Mouse (Mus musculus) kidney, embryonic 16.5 days (tissue): ENCODE results near the gene Grin3b. TPM values are rescaled to one million over a fixed set of nuclear protein-coding genes. Genes with fewer than 3 reads are reported as not detected.

Experiments
- ATAC-seq: fragments of 200-750 bp; cut with Nextera tagmentation; 2 replicates; pipeline ENCODE4 v1.8.0; 2017; ENCODE audit warnings: moderate TSS enrichment; ENCODE audit not compliant: low FRiP score, low TSS enrichment
- H3K27ac ChIP-seq: fragments of 300-500 bp; sonication (generic); 2 replicates; pipeline ENCODE4 v1.5.1; 2014; ENCODE audit warnings: low read length
- H3K27me3 ChIP-seq: fragments of 300-500 bp; sonication (generic); 2 replicates; pipeline ENCODE4 v1.6.1; 2014; ENCODE audit warnings: low read length, control low read depth, mixed read lengths; ENCODE audit not compliant: insufficient read depth
- H3K36me3 ChIP-seq: fragments of 300-500 bp; sonication (generic); 2 replicates; pipeline ENCODE4 v1.6.1; 2014; ENCODE audit warnings: low read length, control low read depth, mixed read lengths; ENCODE audit not compliant: insufficient read depth
- H3K4me1 ChIP-seq: fragments of 300-500 bp; sonication (generic); 2 replicates; pipeline ENCODE4 v1.6.1; 2014; ENCODE audit warnings: low read length, control low read depth, mixed read lengths; ENCODE audit not compliant: insufficient read depth
- H3K4me2 ChIP-seq: fragments of 300-500 bp; sonication (generic); replicated peaks from 2 replicates; pipeline ENCODE4 v1.6.1; 2014; ENCODE audit warnings: low read depth, low read length
- H3K4me3 ChIP-seq: fragments of 300-500 bp; sonication (generic); 2 replicates; pipeline ENCODE4 v1.5.1; 2014; ENCODE audit warnings: mild to moderate bottlenecking, low read length
- H3K9ac ChIP-seq: fragments of 300-500 bp; sonication (generic); replicated peaks from 2 replicates; pipeline ENCODE4 v1.6.1; 2014; ENCODE audit warnings: low read length
- H3K9me3 ChIP-seq: fragments of 300-500 bp; sonication (generic); 2 replicates; pipeline ENCODE4 v1.6.1; 2016; ENCODE audit warnings: low read length, control low read depth
- WGBS: fragments of 180-500 bp; shearing (Covaris S2); extraction: QIAGEN DNeasy Blood & Tissue Kit; methylation state at CpG from one replicate; pipeline ENCODE4 v1.1.7; 2014; 5-methylcytosine and 5-hydroxymethylcytosine counted together
- polyA plus RNA-seq: library from polyadenylated mRNA; unstranded; fragments of >200 nt; fragmentation: Nextera tagmentation; extraction: Ambion mirVana; gene quantifications from 2 replicates; pipeline ENCODE4 v1.2.1, GENCODE M21; 2015

The Grin3b gene
- polyA plus RNA-seq, 1 experiment from 2014 or later: 0.54 TPM

GRCm38 (mm10) chr10:80018739-80019297 lies 48.3 kb downstream of the Grin3b start:
- H3K4me3 ChIP-seq: peak overlapping the region; percentile 41
- no peaks in the 10 kb centered on the region for H3K36me3 ChIP-seq
- peak overlapping the region; percentile 71 for H3K27ac ChIP-seq
- WGBS: 5% methylated on average over 12 of the region's 15 CpGs
- H3K4me2 ChIP-seq: peak overlapping the region; percentile 49
- H3K27me3 ChIP-seq: peaks cover 23% of the 10 kb centered on the region
- peak overlapping the region; percentile 48 for H3K9ac ChIP-seq
- no peaks in the 10 kb centered on the region for H3K9me3 ChIP-seq
- peaks cover 19% of the 10 kb centered on the region for H3K4me1 ChIP-seq
- ATAC-seq: peak; percentile 67

DNA sequence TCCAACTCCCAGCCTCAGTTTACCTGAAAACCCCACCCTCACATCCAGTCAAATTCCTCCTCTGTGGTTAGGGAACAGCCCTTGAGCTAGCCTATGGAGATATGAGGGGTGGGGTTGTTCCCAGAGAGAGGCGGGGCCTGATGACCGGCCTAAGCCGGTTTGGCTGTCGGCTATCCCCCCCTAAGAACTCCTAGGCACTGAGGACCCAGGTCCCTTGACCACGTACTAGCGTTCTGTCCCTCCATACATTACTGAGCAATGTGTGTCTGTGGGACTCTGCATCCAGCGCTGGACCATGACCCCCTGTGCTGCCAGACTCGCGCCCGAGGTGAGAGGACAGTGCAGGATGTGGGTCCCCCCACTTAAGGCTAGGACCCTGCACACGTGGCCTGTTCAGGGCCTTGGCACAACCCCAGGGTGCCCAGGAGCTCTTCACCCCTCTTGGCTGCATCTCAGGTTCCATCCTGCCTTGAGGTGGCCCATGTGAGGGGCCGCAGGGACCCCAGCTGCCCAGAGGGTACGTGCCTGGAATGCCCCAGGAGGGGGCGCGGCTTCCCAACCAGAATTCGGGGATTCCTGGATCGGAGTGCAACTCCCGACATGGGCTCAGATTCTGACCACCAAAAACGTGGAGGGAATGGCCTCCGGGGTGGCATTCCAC lies 49.1 kb downstream of the Grin3b start:
- H3K27ac ChIP-seq: peak overlapping the region; percentile 71
- H3K4me2 ChIP-seq: peak overlapping the region; percentile 49
- 10% methylated on average over 20 of the region's 20 CpGs for WGBS

DNA sequence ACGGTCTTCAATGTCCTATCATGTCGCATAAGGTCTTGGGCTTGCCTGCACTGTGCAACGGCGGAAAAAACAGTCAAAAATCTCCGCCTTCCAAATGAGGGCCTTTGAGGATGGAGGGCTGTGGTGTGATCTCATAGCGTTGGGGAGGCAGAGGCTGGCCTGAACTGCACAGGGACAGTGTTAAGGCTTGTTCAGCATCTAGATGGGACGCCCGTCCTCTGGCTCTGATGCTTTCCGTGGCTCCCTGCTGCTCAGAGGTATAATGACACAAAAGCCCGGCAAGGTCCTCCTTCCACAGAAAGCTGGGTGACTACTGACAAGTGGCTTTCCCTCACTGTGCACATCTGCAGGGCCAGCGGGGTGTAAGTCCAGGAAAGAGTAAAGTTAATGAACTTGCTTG lies 49.7 kb downstream of the Grin3b start:
- H3K4me1 ChIP-seq: peaks cover 16% of the 10 kb centered on the region
- peak overlapping the region; percentile 49 for H3K4me2 ChIP-seq
- H3K27me3 ChIP-seq: peaks cover 9% of the 10 kb centered on the region; the same call in 1 of the 2 replicates
- H3K9ac ChIP-seq: peak overlapping the region; percentile 48
- no peaks in the 10 kb centered on the region for H3K36me3 ChIP-seq
- 39% methylated on average over 11 of the region's 11 CpGs for WGBS
- H3K4me3 ChIP-seq: peak overlapping the region; percentile 41
- H3K9me3 ChIP-seq: no peaks in the 10 kb centered on the region
- H3K27ac ChIP-seq: peak overlapping the region; percentile 71; the same call in 1 of the 2 replicates
- ATAC-seq: no peak

More for the DNA sequence above, 49.1 kb downstream of the Grin3b start:
- H3K27me3 ChIP-seq: peaks cover 15% of the 10 kb centered on the region
- H3K9ac ChIP-seq: peak overlapping the region; percentile 48
- no peaks in the 10 kb centered on the region for H3K9me3 ChIP-seq
- H3K36me3 ChIP-seq: no peaks in the 10 kb centered on the region
- peaks cover 16% of the 10 kb centered on the region for H3K4me1 ChIP-seq
- H3K4me3 ChIP-seq: peak overlapping the region; percentile 41
- peak; percentile 69; the same call in 1 of the 2 replicates for ATAC-seq

DNA sequence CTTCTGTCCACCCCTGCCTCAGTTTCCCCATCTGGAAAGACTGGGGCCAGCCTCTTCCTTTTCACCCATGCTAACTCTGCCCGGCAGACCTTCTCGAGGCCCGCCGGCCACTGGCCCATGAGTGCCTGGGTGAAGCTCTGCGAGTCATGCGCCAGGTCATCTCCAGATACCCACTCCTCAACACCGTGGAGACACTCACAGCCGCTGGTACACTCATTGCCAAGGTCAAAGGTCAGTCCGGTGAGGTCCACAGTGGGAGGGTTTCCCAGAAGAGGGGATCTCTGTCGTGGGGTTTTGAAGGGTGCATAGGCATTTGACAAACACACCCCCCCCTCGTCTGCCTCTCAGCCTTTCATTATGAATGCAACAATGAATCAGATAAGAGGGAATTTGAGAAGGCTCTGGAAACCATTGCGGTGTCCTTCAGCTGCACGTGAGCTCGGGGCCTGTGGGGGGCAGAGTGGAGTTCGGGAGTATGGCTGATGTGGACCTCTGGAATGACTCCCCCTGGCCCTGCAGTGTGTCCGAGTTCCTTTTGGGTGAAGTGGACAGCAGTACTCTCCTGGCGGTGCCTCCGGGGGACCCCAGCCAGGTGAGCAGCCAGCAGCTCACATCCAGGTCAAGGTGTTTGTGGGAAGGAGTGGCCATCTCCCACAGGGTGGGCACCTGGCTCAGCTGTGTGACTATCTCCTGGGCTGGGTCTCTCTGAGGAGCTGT lies 50.2 kb downstream of the Grin3b start:
- no peak overlapping the region; the same call in 1 of the 2 replicates for H3K9ac ChIP-seq
- H3K27me3 ChIP-seq: 0 out of 2 replicates have a peak, but pooled peaks cover 3% of the 10 kb centered on the region
- H3K4me2 ChIP-seq: peak overlapping the region; percentile 49
- H3K27ac ChIP-seq: no peak overlapping the region
- no peaks in the 10 kb centered on the region for H3K36me3 ChIP-seq
- 81% methylated on average over 18 of the region's 18 CpGs for WGBS
- H3K4me1 ChIP-seq: peaks cover 16% of the 10 kb centered on the region
- no peaks in the 10 kb centered on the region for H3K9me3 ChIP-seq
- ATAC-seq: no peak
- H3K4me3 ChIP-seq: peak overlapping the region; percentile 41

DNA sequence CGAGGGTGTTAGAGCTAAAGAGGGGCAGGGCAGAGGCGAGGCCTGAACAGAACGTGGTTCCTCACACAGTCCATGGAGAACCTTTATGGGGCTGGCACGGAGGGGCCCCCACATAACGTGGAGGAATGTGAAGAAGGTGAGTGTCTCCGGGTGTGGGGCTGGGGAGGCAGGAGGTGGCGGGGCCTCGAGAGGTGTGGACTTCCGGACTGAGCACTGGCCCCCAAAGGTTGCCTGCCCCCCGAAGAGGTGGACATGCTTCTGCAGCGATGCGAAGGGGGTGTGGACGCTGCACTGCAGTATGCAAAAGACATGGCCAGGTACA lies 50.8 kb downstream of the Grin3b start:
- no peaks in the 10 kb centered on the region for H3K36me3 ChIP-seq
- H3K27ac ChIP-seq: no peak overlapping the region
- H3K4me2 ChIP-seq: no peak overlapping the region
- H3K9ac ChIP-seq: no peak overlapping the region
- WGBS: 83% methylated on average over 11 of the region's 13 CpGs
- peaks cover 16% of the 10 kb centered on the region for H3K4me1 ChIP-seq
- no peak for ATAC-seq
- no peaks in the 10 kb centered on the region for H3K27me3 ChIP-seq
- no peaks in the 10 kb centered on the region for H3K9me3 ChIP-seq
- H3K4me3 ChIP-seq: no peak overlapping the region

- no peak overlapping the region for H3K4me3 ChIP-seq
- H3K9me3 ChIP-seq: no peaks in the 10 kb centered on the region
- no peak overlapping the region for H3K9ac ChIP-seq
- H3K27me3 ChIP-seq: no peaks in the 10 kb centered on the region
- ATAC-seq: no peak
- H3K4me2 ChIP-seq: no peak overlapping the region
- peaks cover 16% of the 10 kb centered on the region for H3K4me1 ChIP-seq
- 90% methylated on average over 12 of the region's 12 CpGs for WGBS
- no peak overlapping the region for H3K27ac ChIP-seq
- H3K36me3 ChIP-seq: no peaks in the 10 kb centered on the region
Observed at GRCm38 (mm10) chr10:80022164-80022563, 51.6 kb downstream of the Grin3b start.

DNA sequence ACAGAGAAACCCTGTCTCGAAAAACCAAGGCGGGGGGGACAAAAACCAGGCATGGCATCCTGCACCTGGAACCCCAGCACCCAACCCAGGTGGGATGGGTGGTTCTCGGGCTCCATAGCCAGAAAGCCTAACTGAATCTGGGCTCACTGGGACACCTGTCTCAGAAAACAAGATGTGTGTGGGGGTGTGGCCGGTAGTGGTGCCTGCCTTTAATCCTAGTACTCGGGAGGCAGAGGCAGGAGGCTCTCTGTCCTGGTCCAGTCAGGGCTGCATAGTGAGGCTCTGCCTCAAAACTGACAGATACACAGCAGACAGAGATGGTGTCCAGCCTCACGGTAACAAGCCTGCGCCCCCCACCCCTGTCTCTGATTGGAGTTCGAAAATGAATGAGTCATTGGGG lies 52.3 kb downstream of the Grin3b start:
- no peaks in the 10 kb centered on the region for H3K27me3 ChIP-seq
- peaks cover 16% of the 10 kb centered on the region for H3K4me1 ChIP-seq
- no peaks in the 10 kb centered on the region for H3K36me3 ChIP-seq
- WGBS: 94% methylated on average over 8 of the region's 8 CpGs
- no peak overlapping the region for H3K9ac ChIP-seq
- H3K4me2 ChIP-seq: no peak overlapping the region
- no peaks in the 10 kb centered on the region for H3K9me3 ChIP-seq
- H3K4me3 ChIP-seq: no peak overlapping the region
- ATAC-seq: no peak
- H3K27ac ChIP-seq: no peak overlapping the region

DNA sequence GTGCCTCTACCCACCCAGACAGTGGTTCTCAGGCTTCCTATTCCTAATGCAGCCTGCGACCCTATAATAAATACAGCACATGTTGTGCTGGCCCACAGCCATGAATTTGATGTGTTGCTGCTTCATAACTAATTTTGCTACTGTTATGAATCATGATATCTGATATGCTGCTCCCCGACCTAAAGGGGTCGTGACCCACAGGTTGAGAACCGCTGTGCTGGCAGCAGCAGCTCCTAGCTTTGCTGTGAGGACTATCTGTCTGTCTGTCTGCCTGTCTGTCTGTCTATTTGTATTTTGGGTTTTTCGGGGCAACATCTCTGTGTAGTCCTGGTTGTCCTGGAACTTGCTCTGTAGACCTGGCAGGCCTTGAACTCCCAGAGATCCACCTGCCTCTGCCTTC lies 53.2 kb downstream of the Grin3b start:
- Histone ChIP-seq H3K9me3 (no peaks in the 10 kb centered on the region), H3K4me2 (no peak overlapping the region), H3K27ac (no peak overlapping the region), H3K27me3 (no peaks in the 10 kb centered on the region), H3K9ac (no peak overlapping the region), H3K4me1 (peaks cover 12% of the 10 kb centered on the region), H3K36me3 (no peaks in the 10 kb centered on the region), H3K4me3 (no peak overlapping the region)
- ATAC-seq: no peak
- 76% methylated on average over 5 of the region's 5 CpGs for WGBS

DNA sequence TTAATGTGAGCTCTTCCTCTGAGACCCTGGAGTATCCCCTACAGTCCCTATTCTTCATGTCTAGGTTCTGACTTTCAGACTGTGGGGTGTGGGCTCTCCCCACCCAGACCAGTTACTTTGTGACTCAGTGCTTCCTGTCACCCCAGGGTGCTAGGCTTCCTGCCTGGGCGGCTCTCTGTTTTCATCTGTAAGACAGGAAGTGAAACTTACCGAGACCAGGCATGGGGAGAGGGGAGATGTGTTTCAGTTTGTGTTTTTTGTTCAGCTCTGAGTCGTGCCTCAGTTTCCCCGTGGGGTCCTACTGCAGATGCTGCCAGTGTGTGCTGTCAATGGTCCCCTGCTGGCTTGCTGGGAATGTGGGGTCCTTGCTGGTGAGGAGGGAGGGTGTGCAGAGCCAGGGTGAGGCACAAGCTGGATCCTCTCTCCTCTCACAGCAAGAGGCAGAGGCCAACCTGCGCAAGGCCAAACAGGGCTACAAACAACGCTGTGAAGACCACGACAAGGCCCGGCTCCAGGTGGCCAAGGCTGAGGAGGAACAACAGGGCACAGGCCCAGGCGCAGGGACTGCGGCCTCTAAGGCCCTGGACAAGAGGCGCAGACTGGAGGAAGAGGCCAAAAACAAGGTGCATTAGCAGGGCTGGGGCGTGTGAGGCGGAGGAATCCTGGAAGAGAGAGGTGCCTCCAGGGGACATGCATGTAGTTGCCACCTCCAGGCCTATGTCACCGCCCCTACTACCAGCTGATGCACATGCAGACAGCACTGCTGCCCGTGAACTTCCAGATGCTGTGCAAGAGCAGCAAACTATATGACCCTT lies 53.9 kb downstream of the Grin3b start:
- 78% methylated on average over 15 of the region's 15 CpGs for WGBS
- H3K36me3 ChIP-seq: no peaks in the 10 kb centered on the region
- no peaks in the 10 kb centered on the region for H3K27me3 ChIP-seq
- no peak overlapping the region for H3K27ac ChIP-seq
- no peak for ATAC-seq
- H3K4me3 ChIP-seq: no peak overlapping the region
- no peak overlapping the region for H3K4me2 ChIP-seq
- no peak overlapping the region for H3K9ac ChIP-seq
- peaks cover 6% of the 10 kb centered on the region; the same call in 1 of the 2 replicates for H3K4me1 ChIP-seq
- H3K9me3 ChIP-seq: no peaks in the 10 kb centered on the region
